Mouse (Mus musculus) T-helper 17 cell (primary cell): ENCODE measurements around the gene Eme2.

Experiments used
- in situ Hi-C, 2 experiments: fragments of 300-600 bp; cut with MboI, MseI; formaldehyde crosslinking; loops; 1 replicate in 1 of 2; 2 replicates in 1 of 2; pipeline ENCODE4 v1.15.1; 2025; ENCODE audit warnings: high pct_unique_total_duplicates in 2 of 2

Gene Eme2

GRCm38 (mm10) chr17:24896993-24897269 is 2.0 kb upstream of the Eme2 start:
- in situ Hi-C loops: no loop called here

GRCm38 (mm10) chr17:24896241-24896992 is 1.5 kb upstream of the Eme2 start, which contains the start of gene Nme3:
Nme3 (plus strand) TSS chr17:24896500.
- in situ Hi-C loops: no loop called here

GRCm38 (mm10) chr17:24895571-24896240 is 819 bp upstream of the Eme2 start:
- in situ Hi-C loops: no loop called here

GRCm38 (mm10) chr17:24894061-24894994 is 559 bp downstream of the Eme2 start:
- in situ Hi-C loops: no loop called here

- in situ Hi-C loops: no loop called here
Measured at GRCm38 (mm10) chr17:24893276-24893675, 1.6 kb downstream of the Eme2 start.

- in situ Hi-C loops: no loop called here
Measured at GRCm38 (mm10) chr17:24892785-24893184, 2.1 kb downstream of the Eme2 start.

- in situ Hi-C loops: no loop called here
Measured at GRCm38 (mm10) chr17:24891321-24891720, 3.6 kb downstream of the Eme2 start.

DNA sequence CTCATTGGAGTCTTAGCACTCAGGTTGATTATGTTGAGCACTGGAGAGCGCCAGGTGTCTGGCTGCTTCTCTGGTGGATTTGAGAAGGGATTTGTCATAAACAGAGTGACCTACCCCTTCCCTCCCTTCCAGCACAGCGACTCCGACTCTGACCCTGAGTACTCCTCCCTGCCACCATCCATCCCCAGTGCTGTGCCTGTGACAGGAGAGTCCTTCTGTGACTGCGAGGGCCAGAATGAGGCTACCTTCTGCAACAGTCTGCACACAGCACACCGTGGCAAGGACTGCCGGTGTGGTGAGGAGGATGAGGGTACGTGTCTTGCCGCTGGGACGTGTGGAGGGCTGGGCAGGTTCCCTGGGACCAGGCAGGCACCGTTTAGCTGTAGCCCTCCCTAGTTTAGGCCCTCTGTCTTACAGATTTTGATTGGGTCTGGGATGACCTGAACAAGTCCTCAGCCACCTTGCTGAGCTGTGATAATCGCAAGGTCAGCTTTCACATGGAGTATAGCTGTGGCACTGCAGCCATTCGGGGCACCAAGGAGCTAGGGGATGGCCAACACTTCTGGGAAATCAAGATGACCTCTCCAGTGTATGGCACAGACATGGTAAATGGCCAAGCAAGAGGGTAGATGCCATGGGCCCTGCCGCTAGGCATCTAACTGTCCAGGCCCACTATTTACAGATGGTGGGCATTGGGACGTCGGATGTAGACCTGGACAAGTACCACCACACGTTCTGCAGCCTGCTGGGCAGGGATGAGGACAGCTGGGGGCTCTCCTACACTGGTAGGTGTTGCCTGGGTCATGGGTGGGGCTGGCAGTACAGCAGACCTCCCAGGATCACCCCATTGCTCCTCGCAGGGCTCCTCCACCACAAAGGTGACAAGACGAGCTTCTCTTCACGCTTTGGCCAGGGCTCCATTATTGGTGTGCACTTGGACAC is 4.5 kb downstream of the Eme2 start:
- in situ Hi-C loops: no loop called here

- in situ Hi-C loops: loop anchor here (5.0 to 10.0 kb wide), 2 partner anchors 144 to 152 kb away; partner anchors contain the start of gene Msrb1 (in 1 of the 2)
Measured at GRCm38 (mm10) chr17:24888862-24889261, 6.0 kb downstream of the Eme2 start.

DNA sequence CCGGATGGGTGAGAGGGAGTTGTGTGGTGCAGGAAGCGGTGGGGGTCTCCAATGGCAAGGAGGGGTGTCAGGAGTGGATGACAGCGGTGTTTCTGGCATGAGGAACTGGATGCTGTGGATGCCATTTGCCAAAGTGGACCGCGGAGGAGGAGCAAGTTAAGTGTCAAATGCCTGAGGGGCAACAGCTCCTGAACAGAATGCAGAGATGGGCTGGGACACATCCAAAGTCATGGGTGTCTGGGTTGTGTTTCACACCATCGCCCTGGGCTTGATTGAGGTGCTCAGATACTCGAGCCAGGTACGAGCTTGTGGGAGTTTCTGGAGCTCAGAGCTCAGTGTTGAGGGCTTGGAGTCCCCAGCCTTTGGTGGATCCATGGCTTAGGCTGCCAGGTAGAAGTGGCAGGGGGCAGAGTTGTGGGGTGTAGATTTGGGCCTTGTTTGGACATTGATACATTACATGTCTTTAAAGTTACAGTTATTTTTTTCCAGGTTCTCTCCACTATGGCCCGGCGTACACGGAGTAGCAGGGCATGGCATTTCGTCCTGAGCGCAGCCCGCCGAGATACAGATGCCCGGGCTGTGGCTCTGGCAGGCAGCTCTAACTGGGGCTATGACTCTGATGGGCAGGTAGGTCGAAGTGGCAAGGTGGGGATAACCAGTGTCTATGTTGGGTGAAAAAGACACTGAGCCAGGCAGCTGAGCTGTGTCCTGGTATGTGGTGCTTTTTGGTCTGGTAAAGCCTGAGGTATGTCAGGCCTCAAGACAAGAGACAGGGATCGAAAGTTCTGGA is 7.4 kb downstream of the Eme2 start:
- in situ Hi-C loops: loop anchor here (5.0 to 10.0 kb wide), 2 partner anchors 143 to 150 kb away; partner anchors contain the start of gene Msrb1 (in 1 of the 2)

GRCm38 (mm10) chr17:24886932-24887271 is 8.0 kb downstream of the Eme2 start:
- in situ Hi-C loops: loop anchor here (5.0 to 10.0 kb wide), 2 partner anchors 142 to 150 kb away; partner anchors contain the start of gene Msrb1 (in 1 of the 2)

DNA sequence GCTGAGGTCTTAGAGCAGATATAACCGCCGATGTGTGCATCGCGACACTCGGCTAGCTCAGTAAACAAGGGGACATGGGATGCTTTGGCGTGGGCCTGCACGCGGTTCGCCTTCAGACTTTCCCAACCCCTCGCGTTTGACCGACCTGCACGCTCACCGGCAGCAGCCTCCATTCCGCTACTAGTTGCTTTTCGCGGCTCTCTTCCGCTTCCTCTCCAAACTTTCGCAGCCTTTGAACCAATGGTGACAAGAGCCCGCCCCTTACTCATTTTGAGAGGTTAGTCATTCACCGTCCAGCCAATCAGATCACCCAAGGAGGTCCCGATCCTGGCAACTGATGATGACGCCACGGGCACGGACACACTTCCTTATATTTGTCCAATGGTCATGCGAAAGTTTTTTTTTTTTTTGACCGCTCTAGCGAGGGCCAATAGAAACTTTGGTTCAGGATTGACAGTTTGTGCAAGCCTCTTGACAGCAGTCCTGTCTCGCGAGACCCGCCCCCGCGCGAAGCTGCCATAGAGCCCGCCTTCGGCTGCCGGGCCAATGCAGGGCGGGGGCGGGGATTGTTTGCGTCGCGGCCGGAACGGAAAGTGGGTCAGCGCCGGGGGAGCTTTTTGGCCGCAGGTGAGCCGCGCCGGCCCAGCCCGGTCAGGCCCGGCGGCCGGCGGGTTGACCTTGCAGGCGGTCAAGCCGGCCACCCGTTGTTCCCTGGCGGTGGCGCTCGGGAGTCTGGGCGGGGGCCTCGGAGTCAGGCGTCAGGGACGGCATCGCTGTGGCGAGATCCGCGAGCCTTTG is 8.6 kb downstream of the Eme2 start, which contains the start of the genes Nubp2 and Spsb3:
Nubp2 (minus strand) TSS at position 216 of the 798 bp plus-strand sequence.
Spsb3 (plus strand) TSS at position 510 of the 798 bp plus-strand sequence.
- in situ Hi-C loops: loop anchor here (5.0 to 10.0 kb wide), 2 partner anchors 142 to 149 kb away; partner anchors contain the start of gene Msrb1 (in 1 of the 2)

GRCm38 (mm10) chr17:24885356-24886133 is 9.3 kb downstream of the Eme2 start:
- in situ Hi-C loops: loop anchor here (5.0 to 10.0 kb wide), 2 partner anchors 141 to 148 kb away; partner anchors contain the start of gene Msrb1 (in 1 of the 2)

- in situ Hi-C loops: loop anchor here in 1 of 2 experiments (5.0 to 10.0 kb wide), 2 partner anchors 42 to 140 kb away; partner anchors contain the start of gene Hagh
Measured at GRCm38 (mm10) chr17:24884391-24884790, 10.5 kb downstream of the Eme2 start.

DNA sequence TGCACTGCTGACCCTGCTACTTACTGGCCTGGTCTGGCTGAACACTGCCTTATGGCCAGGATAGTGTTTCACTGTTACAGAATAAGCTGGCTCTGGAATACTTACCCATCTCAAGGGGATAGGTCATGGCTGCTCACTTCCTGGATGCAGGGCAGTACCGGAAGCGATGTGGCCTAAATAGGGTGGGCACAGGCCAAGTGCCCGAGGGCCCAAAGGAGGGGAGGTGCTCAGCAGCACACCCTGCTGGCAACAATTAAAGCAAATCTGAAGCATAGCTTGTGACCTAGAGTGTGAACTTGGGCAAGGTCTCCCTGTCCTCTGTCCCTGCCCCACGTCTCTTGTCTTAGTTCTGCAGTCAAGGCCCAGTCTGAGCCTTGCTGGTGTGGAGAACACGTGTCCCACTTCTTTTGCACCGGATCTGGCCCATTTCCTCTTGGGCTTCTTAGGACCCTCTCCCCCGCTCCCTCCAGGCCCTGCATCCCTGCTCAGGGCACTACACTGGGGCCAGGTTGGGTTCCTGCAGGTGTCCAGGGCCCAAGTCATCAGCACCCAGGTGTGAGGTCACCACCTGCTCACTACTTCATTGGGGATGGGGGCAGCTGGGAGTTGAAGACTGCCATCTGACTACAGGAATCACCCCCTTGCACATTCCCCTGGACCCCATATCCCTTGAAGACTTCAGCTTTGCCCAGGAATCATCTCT is 13.0 kb downstream of the Eme2 start:
- in situ Hi-C loops: loop anchor here in 1 of 2 experiments (5.0 to 10.0 kb wide), 2 partner anchors 40 to 137 kb away; partner anchors contain the start of gene Hagh

DNA sequence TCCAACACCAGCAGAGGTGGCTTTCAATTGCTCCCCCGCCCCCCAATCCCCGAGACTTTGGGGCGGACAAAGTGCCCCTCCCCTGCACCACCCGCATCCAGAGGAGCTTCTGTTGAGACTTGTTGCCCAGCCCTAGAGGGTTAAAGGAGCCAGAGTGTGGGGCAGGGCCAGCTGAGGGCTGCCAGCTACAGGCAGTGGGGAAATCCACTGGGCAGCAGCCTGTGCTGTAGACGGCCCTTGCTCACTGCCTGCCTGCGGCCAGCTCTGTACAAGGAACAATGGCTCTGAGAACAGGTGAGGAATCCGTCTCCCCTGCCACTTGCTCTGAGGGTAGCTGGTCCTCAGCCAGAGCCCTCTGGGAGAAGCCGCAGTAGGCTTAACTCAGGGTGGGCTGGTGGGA is 16.4 kb downstream of the Eme2 start:
- in situ Hi-C loops: no loop called here

DNA sequence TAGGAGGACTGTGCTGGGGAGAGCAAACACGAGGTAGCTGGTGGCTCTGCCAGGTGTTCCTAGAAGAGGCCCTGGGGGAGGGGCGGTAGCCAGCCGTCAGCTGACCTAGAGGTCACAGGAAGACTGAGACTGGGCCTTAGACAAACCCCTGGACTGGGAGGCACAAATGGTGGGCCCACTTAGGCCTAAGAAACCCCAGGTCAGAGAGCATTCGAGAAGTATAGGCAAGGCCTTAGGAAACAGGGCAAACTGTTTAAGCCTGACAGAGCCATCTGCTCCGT is 16.8 kb downstream of the Eme2 start:
- in situ Hi-C loops: no loop called here
